Mouse (Mus musculus) kidney, embryonic 16.5 days (tissue): ENCODE results near the gene Tsku. TPM values are rescaled to one million over a fixed set of nuclear protein-coding genes. Genes with fewer than 3 reads are reported as not detected.

ENCODE experiments used
- ATAC-seq: fragments of 200-750 bp; cut with Nextera tagmentation; 2 replicates; pipeline ENCODE4 v1.8.0; 2017; ENCODE audit warnings: moderate TSS enrichment; ENCODE audit not compliant: low FRiP score, low TSS enrichment
- H3K27ac ChIP-seq: fragments of 300-500 bp; sonication (generic); 2 replicates; pipeline ENCODE4 v1.5.1; 2014; ENCODE audit warnings: low read length
- H3K27me3 ChIP-seq: fragments of 300-500 bp; sonication (generic); 2 replicates; pipeline ENCODE4 v1.6.1; 2014; ENCODE audit warnings: low read length, control low read depth, mixed read lengths; ENCODE audit not compliant: insufficient read depth
- H3K36me3 ChIP-seq: fragments of 300-500 bp; sonication (generic); 2 replicates; pipeline ENCODE4 v1.6.1; 2014; ENCODE audit warnings: low read length, control low read depth, mixed read lengths; ENCODE audit not compliant: insufficient read depth
- H3K4me1 ChIP-seq: fragments of 300-500 bp; sonication (generic); 2 replicates; pipeline ENCODE4 v1.6.1; 2014; ENCODE audit warnings: low read length, control low read depth, mixed read lengths; ENCODE audit not compliant: insufficient read depth
- H3K4me2 ChIP-seq: fragments of 300-500 bp; sonication (generic); replicated peaks from 2 replicates; pipeline ENCODE4 v1.6.1; 2014; ENCODE audit warnings: low read depth, low read length
- H3K4me3 ChIP-seq: fragments of 300-500 bp; sonication (generic); 2 replicates; pipeline ENCODE4 v1.5.1; 2014; ENCODE audit warnings: mild to moderate bottlenecking, low read length
- H3K9ac ChIP-seq: fragments of 300-500 bp; sonication (generic); replicated peaks from 2 replicates; pipeline ENCODE4 v1.6.1; 2014; ENCODE audit warnings: low read length
- H3K9me3 ChIP-seq: fragments of 300-500 bp; sonication (generic); 2 replicates; pipeline ENCODE4 v1.6.1; 2016; ENCODE audit warnings: low read length, control low read depth
- WGBS: fragments of 180-500 bp; shearing (Covaris S2); extraction: QIAGEN DNeasy Blood & Tissue Kit; methylation state at CpG from one replicate; pipeline ENCODE4 v1.1.7; 2014; 5-methylcytosine and 5-hydroxymethylcytosine counted together
- polyA plus RNA-seq: library from polyadenylated mRNA; unstranded; fragments of >200 nt; fragmentation: Nextera tagmentation; extraction: Ambion mirVana; gene quantifications from 2 replicates; pipeline ENCODE4 v1.2.1, GENCODE M21; 2015

The Tsku gene
- polyA plus RNA-seq, 1 experiment from 2014 or later, result 7.3 TPM

GRCm38 (mm10) chr7:98360621-98360990, 522 bp downstream of the Tsku start:
- H3K27ac ChIP-seq, result peak overlapping the region; percentile 83
- peak; percentile 24 for ATAC-seq
- H3K4me2 ChIP-seq, result peak overlapping the region; percentile 76
- WGBS, result 0% methylated on average over 20 of the region's 20 CpGs
- peak overlapping the region; percentile 85 for H3K4me3 ChIP-seq
- H3K27me3 ChIP-seq, result no peaks in the 10 kb centered on the region
- peaks cover 28% of the 10 kb centered on the region for H3K4me1 ChIP-seq
- peaks cover 3% of the 10 kb centered on the region; the same call in 1 of the 2 replicates for H3K9me3 ChIP-seq
- H3K9ac ChIP-seq, result peak overlapping the region; percentile 79
- H3K36me3 ChIP-seq, result no peaks in the 10 kb centered on the region

- H3K27me3 ChIP-seq, result no peaks in the 10 kb centered on the region
- ATAC-seq, result peak; percentile 76
- H3K27ac ChIP-seq, result peak overlapping the region; percentile 83
- under 1% methylated on average over 33 of the region's 33 CpGs for WGBS
- H3K36me3 ChIP-seq, result no peaks in the 10 kb centered on the region
- H3K4me1 ChIP-seq, result peaks cover 33% of the 10 kb centered on the region
- peak overlapping the region; percentile 85 for H3K4me3 ChIP-seq
- H3K4me2 ChIP-seq, result peak overlapping the region; percentile 76
- peak overlapping the region; percentile 79 for H3K9ac ChIP-seq
- peaks cover 3% of the 10 kb centered on the region; the same call in 1 of the 2 replicates for H3K9me3 ChIP-seq
Observed at GRCm38 (mm10) chr7:98359951-98360620, 1.0 kb downstream of the Tsku start.

- Histone ChIP-seq H3K4me2 (no peak overlapping the region), H3K9me3 (no peaks in the 10 kb centered on the region), H3K4me3 (no peak overlapping the region), H3K9ac (no peak overlapping the region; the same call in 1 of the 2 replicates), H3K27me3 (no peaks in the 10 kb centered on the region), H3K27ac (no peak overlapping the region), H3K36me3 (no peaks in the 10 kb centered on the region), H3K4me1 (peaks cover 44% of the 10 kb centered on the region)
- no peak for ATAC-seq
- 64% methylated on average over 1 of the region's 1 CpGs for WGBS
Observed at GRCm38 (mm10) chr7:98358016-98358415, 3.1 kb downstream of the Tsku start.

- H3K4me2 ChIP-seq, result no peak overlapping the region
- H3K4me1 ChIP-seq, result peaks cover 44% of the 10 kb centered on the region
- peaks cover 5% of the 10 kb centered on the region for H3K36me3 ChIP-seq
- H3K9ac ChIP-seq, result no peak overlapping the region; the same call in 1 of the 2 replicates
- H3K4me3 ChIP-seq, result no peak overlapping the region
- H3K27ac ChIP-seq, result no peak overlapping the region
- no peaks in the 10 kb centered on the region for H3K9me3 ChIP-seq
- no peak for ATAC-seq
- WGBS, result 76% methylated on average over 5 of the region's 5 CpGs
- no peaks in the 10 kb centered on the region for H3K27me3 ChIP-seq
Observed at GRCm38 (mm10) chr7:98357324-98357723, 3.8 kb downstream of the Tsku start.

GRCm38 (mm10) chr7:98354921-98355310, 6.2 kb downstream of the Tsku start:
- ATAC-seq, result peak; percentile 17
- Histone ChIP-seq H3K9me3 (no peaks in the 10 kb centered on the region), H3K27ac (no peak overlapping the region), H3K4me3 (no peak overlapping the region), H3K9ac (0 out of 2 replicates have a peak overlapping the region, but pooled peaks have one; percentile 5), H3K4me2 (no peak overlapping the region), H3K27me3 (no peaks in the 10 kb centered on the region), H3K4me1 (peaks cover 36% of the 10 kb centered on the region), H3K36me3 (peaks cover 21% of the 10 kb centered on the region)
- WGBS, result 44% methylated on average over 4 of the region's 4 CpGs

- H3K27ac ChIP-seq, result no peak overlapping the region
- H3K36me3 ChIP-seq, result peaks cover 22% of the 10 kb centered on the region
- ATAC-seq, result peak; percentile 28; the same call in 1 of the 2 replicates
- 0 out of 2 replicates have a peak overlapping the region, but pooled peaks have one; percentile 5 for H3K9ac ChIP-seq
- no peaks in the 10 kb centered on the region for H3K9me3 ChIP-seq
- H3K27me3 ChIP-seq, result no peaks in the 10 kb centered on the region
- no peak overlapping the region for H3K4me2 ChIP-seq
- peaks cover 31% of the 10 kb centered on the region for H3K4me1 ChIP-seq
- no peak overlapping the region for H3K4me3 ChIP-seq
- 25% methylated on average over 12 of the region's 12 CpGs for WGBS
Observed at GRCm38 (mm10) chr7:98354160-98354920, 6.8 kb downstream of the Tsku start.

GRCm38 (mm10) chr7:98353616-98354015, 7.5 kb downstream of the Tsku start:
- H3K4me2 ChIP-seq, result no peak overlapping the region
- ATAC-seq, result no peak
- WGBS, result 76% methylated on average over 5 of the region's 5 CpGs
- peaks cover 22% of the 10 kb centered on the region for H3K36me3 ChIP-seq
- H3K27me3 ChIP-seq, result no peaks in the 10 kb centered on the region
- no peaks in the 10 kb centered on the region for H3K9me3 ChIP-seq
- no peak overlapping the region for H3K4me3 ChIP-seq
- H3K27ac ChIP-seq, result no peak overlapping the region
- H3K9ac ChIP-seq, result no peak overlapping the region
- peaks cover 25% of the 10 kb centered on the region for H3K4me1 ChIP-seq

GRCm38 (mm10) chr7:98351523-98351922, 9.6 kb downstream of the Tsku start:
- no peaks in the 10 kb centered on the region for H3K9me3 ChIP-seq
- ATAC-seq, result no peak
- no peak overlapping the region for H3K4me3 ChIP-seq
- H3K4me2 ChIP-seq, result no peak overlapping the region
- H3K27ac ChIP-seq, result no peak overlapping the region
- no peaks in the 10 kb centered on the region for H3K27me3 ChIP-seq
- H3K9ac ChIP-seq, result no peak overlapping the region
- H3K4me1 ChIP-seq, result peaks cover 25% of the 10 kb centered on the region
- WGBS, result 90% methylated on average over 3 of the region's 3 CpGs
- peaks cover 22% of the 10 kb centered on the region for H3K36me3 ChIP-seq

GRCm38 (mm10) chr7:98349821-98350220, 11.3 kb downstream of the Tsku start:
- Histone ChIP-seq H3K36me3 (peaks cover 22% of the 10 kb centered on the region), H3K4me2 (no peak overlapping the region), H3K9me3 (no peaks in the 10 kb centered on the region), H3K27ac (no peak overlapping the region), H3K27me3 (no peaks in the 10 kb centered on the region), H3K4me3 (no peak overlapping the region), H3K4me1 (peaks cover 8% of the 10 kb centered on the region), H3K9ac (no peak overlapping the region)
- ATAC-seq, result no peak
- 94% methylated on average over 6 of the region's 6 CpGs for WGBS

- Histone ChIP-seq H3K4me2 (no peak overlapping the region), H3K27me3 (no peaks in the 10 kb centered on the region), H3K4me3 (no peak overlapping the region), H3K4me1 (peaks cover 1% of the 10 kb centered on the region), H3K9ac (no peak overlapping the region), H3K36me3 (peaks cover 22% of the 10 kb centered on the region), H3K9me3 (no peaks in the 10 kb centered on the region), H3K27ac (no peak overlapping the region)
- ATAC-seq, result peak; percentile 55
- WGBS, result 16% methylated on average over 5 of the region's 5 CpGs
Observed at GRCm38 (mm10) chr7:98349096-98349495, 12.0 kb downstream of the Tsku start.
